11 mouse cellular contexts compared by ENCODE assay signal in the genomic region with DNA sequence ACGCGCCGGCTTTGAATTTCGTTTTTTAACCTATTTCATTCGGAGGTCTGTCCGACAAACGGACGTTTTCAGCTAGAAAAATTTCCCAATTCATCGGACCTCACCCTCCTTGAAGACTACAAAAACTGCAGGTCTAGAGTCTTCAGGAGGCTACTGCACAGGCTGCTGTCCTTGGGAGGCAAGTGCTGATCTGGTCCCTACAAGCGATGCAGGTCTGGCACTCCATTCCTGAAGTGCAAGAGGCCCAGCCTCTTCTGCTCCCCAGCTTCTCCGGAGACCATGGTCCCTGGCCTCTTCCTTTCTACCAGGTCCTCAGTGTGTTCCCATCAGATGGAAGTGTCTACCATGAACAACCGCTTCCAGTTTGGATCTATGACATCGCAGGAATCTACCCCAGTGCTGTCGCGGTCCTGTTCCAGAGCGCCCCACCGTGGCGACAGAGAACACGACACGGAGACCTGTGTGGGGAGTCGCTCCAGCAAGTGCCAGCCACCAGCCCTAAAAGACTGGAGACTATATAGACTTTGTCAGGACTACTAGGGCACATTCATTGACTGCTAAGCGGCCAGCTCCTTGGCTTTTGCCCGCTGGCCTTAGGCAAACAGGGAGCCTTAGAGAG. TPM values are rescaled to one million over a fixed set of nuclear protein-coding genes. Genes with fewer than 3 reads are reported as not detected.
DNase-seq lines count a peak whose midpoint lies in the region; ATAC-seq and TF ChIP-seq lines count a peak whose summit lies in the region.
"Not testable (repeated sequence)": the region's sequence is repeated elsewhere in the genome, so short reads cannot be mapped to it uniquely, and the experiment has no call there.
"Had no signal": no experiment of that assay in that cellular context is flagged by ENCODE, and none has a peak within 500 bp of the region (broad histone marks: within the 10 kb centered on the region; RNA-seq: fewer than 3 reads in every experiment).

No protein-coding gene starts in this region.

- H3K27me3 ChIP-seq in heart, postnatal 0 days (ENCODE audit: control insufficient read depth, insufficient read depth, low read length), result not testable (repeated sequence)
- peaks cover 19% of the 10 kb centered on the region for H3K27me3 ChIP-seq in limb, embryonic 10.5 days (ENCODE audit: low read depth, poor library complexity, severe bottlenecking)
- peaks cover 14% of the 10 kb centered on the region for H3K27me3 ChIP-seq in midbrain, embryonic 10.5 days (ENCODE audit: low read depth, poor library complexity, severe bottlenecking)

- H3K9ac ChIP-seq in heart, postnatal 0 days (replicated peaks; ENCODE audit: low read depth, low read length), result not testable (repeated sequence)

- not testable (repeated sequence) for H3K9me3 ChIP-seq in heart, postnatal 0 days (replicated peaks; ENCODE audit: control insufficient read depth, low read length); limb, embryonic 10.5 days (replicated peaks); midbrain, embryonic 10.5 days (replicated peaks)

- H3K27ac ChIP-seq in bone marrow macrophage, adult 2 months (ENCODE audit: insufficient read depth, low read depth, low read length); heart, postnatal 0 days (ENCODE audit: low read depth); limb, embryonic 10.5 days; midbrain, embryonic 10.5 days (replicated peaks): not testable (repeated sequence)

- peak; percentile 66 for ATAC-seq in CD4-positive, CD25-positive, alpha-beta regulatory T cell, adult 4 months
- not testable (repeated sequence) for ATAC-seq in heart, postnatal 0 days (ENCODE audit: insufficient read depth, low read depth)

- TF ChIP-seq POLR2A in bone marrow macrophage, adult 2 months (IDR thresholded peaks at IDR 0.05; ENCODE audit: borderline replicate concordance, low read depth, low read length), result not testable (repeated sequence)

- TF ChIP-seq CTCF in bone marrow macrophage, adult 2 months (IDR thresholded peaks at IDR 0.05; ENCODE audit: low read depth, low read length), result peak; percentile 20; the same call in 1 of the 2 replicates
- not testable (repeated sequence) for TF ChIP-seq CTCF in heart, postnatal 0 days (IDR thresholded peaks at IDR 0.05; ENCODE audit: low read depth)

- WGBS in heart, postnatal 0 days, result 8% methylated on average over 14 of the region's 23 CpGs
- WGBS in limb, embryonic 10.5 days, result 6% methylated on average over 14 of the region's 23 CpGs
- whole genome bisulfite sequencing in midbrain, embryonic 10.5 days, result 3% methylated on average over 14 of the region's 23 CpGs

- H3K4me3 ChIP-seq in bone marrow macrophage, adult 2 months (ENCODE audit: insufficient read depth, low read length), result peak overlapping the region; percentile 30; the same call in 1 of the 2 replicates
- not testable (repeated sequence) for H3K4me3 ChIP-seq in heart, postnatal 0 days (ENCODE audit: low read depth, low read length); limb, embryonic 10.5 days
- H3K4me3 ChIP-seq in midbrain, embryonic 10.5 days, result peak overlapping the region; percentile 28; the same call in 1 of the 2 replicates

- H3K4me2 ChIP-seq in heart, postnatal 0 days (ENCODE audit: low read depth, low read length), result not testable (repeated sequence)

- not testable (repeated sequence) for TF ChIP-seq EP300 in heart, postnatal 0 days (IDR thresholded peaks at IDR 0.05; ENCODE audit: low read depth)

- not testable (repeated sequence) for H3K4me1 ChIP-seq in bone marrow macrophage, adult 2 months (ENCODE audit: control insufficient read depth, insufficient read depth, low read length); heart, postnatal 0 days (ENCODE audit: control insufficient read depth, insufficient read depth); limb, embryonic 10.5 days; midbrain, embryonic 10.5 days

- DNase-seq in embryo, embryonic 11.5 days (ENCODE audit: low read depth, low spot score), result peak; percentile 19
- peak; percentile 4 for DNase-seq in heart, postnatal 0 days (ENCODE audit: low spot score)
- DNase-seq in kidney, adult 8-10 months, result peak; percentile 9 to 11
- peak; percentile 55 for DNase-seq in limb, embryonic 10.5 days (ENCODE audit: low spot score)
- DNase-seq in midbrain, embryonic 10.5 days (ENCODE audit: low spot score), result peak; percentile 67
- peak; percentile 27 to 55 for DNase-seq in right cerebral cortex, postnatal 10 days (ENCODE audit: low spot score in 2 of 2)

- not testable (repeated sequence) for H3K36me3 ChIP-seq in heart, postnatal 0 days (replicated peaks; ENCODE audit: control insufficient read depth, insufficient read depth, low read length); limb, embryonic 10.5 days; midbrain, embryonic 10.5 days

RNA-seq across cellular contexts. Expression of gene D13Ertd608e, which starts 2.0 kb away (rescaled TPM):
- polyA plus RNA-seq in CD4-positive, CD25-positive, alpha-beta regulatory T cell, adult 4 months (2017; shearing (Covaris generic)), result not detected
- polyA plus RNA-seq in bone marrow macrophage, adult 2 months (2012; ENCODE audit: insufficient read depth, insufficient read length, missing spikeins), result not detected in 2 replicates
- not detected in 2 replicates for total RNA-seq in heart, postnatal 0 days (2014; rRNA removed; ENCODE audit: low replicate concordance)
- polyA plus RNA-seq in heart, postnatal 0 days (2015; fragmentation: Nextera tagmentation; extraction: Ambion mirVana), result not detected in 2 replicates
- polyA plus RNA-seq in limb, embryonic 10.5 days (2016; fragmentation: Nextera tagmentation; extraction: Ambion mirVana), result not detected in 2 replicates
- not detected in 2 replicates for polyA plus RNA-seq in midbrain, embryonic 10.5 days (2016; fragmentation: Nextera tagmentation; extraction: Ambion mirVana)
- polyA plus RNA-seq: embryonic facial prominence, embryonic 13.5 days; gonadal fat pad, adult 2 months had no signal

RNA-seq across cellular contexts. Expression of gene AF067063, which starts 7.8 kb away (rescaled TPM):
- polyA plus RNA-seq in CD4-positive, CD25-positive, alpha-beta regulatory T cell, adult 4 months (2017; shearing (Covaris generic)), result not detected
- not detected in 2 replicates for polyA plus RNA-seq in bone marrow macrophage, adult 2 months (2012; ENCODE audit: insufficient read depth, insufficient read length, missing spikeins)
- total RNA-seq in heart, postnatal 0 days (2014; rRNA removed; ENCODE audit: low replicate concordance), result not detected in 2 replicates
- polyA plus RNA-seq in heart, postnatal 0 days (2015; fragmentation: Nextera tagmentation; extraction: Ambion mirVana), result not detected in 2 replicates
- not detected in 2 replicates for polyA plus RNA-seq in limb, embryonic 10.5 days (2016; fragmentation: Nextera tagmentation; extraction: Ambion mirVana)
- polyA plus RNA-seq in midbrain, embryonic 10.5 days (2016; fragmentation: Nextera tagmentation; extraction: Ambion mirVana), result not detected in 2 replicates
- total RNA-seq: left cerebral cortex, adult 8-10 months had no signal
- polyA plus RNA-seq: embryonic facial prominence, embryonic 13.5 days; gonadal fat pad, adult 2 months had no signal

RNA-seq across cellular contexts. Expression of gene Zfp131, which starts 47.1 kb away (rescaled TPM):
- 10 to 100 TPM; 26.1 to 29.2 TPM for polyA plus RNA-seq in CD4-positive, CD25-positive, alpha-beta regulatory T cell, adult 4 months (2017; shearing (Covaris generic))
- 17.6 and 18.6 TPM in 2 replicates for polyA plus RNA-seq in bone marrow macrophage, adult 2 months (2012; ENCODE audit: insufficient read depth, insufficient read length, missing spikeins)
- total RNA-seq in heart, postnatal 0 days (2014; rRNA removed; ENCODE audit: low replicate concordance), result 21.2 and 24.2 TPM in 2 replicates
- polyA plus RNA-seq in heart, postnatal 0 days (2015; fragmentation: Nextera tagmentation; extraction: Ambion mirVana), result 13.6 and 15.5 TPM in 2 replicates
- polyA plus RNA-seq in limb, embryonic 10.5 days (2016; fragmentation: Nextera tagmentation; extraction: Ambion mirVana), result 41.6 and 45.1 TPM in 2 replicates
- polyA plus RNA-seq in midbrain, embryonic 10.5 days (2016; fragmentation: Nextera tagmentation; extraction: Ambion mirVana), result 40.6 and 42.1 TPM in 2 replicates

RNA-seq across cellular contexts. Expression of gene Tcstv1, which starts 56.8 kb away (rescaled TPM):
- polyA plus RNA-seq in CD4-positive, CD25-positive, alpha-beta regulatory T cell, adult 4 months (2017; shearing (Covaris generic)), result not detected
- polyA plus RNA-seq in bone marrow macrophage, adult 2 months (2012; ENCODE audit: insufficient read depth, insufficient read length, missing spikeins), result not detected in 2 replicates
- total RNA-seq in heart, postnatal 0 days (2014; rRNA removed; ENCODE audit: low replicate concordance), result not detected in 2 replicates
- not detected in 2 replicates for polyA plus RNA-seq in heart, postnatal 0 days (2015; fragmentation: Nextera tagmentation; extraction: Ambion mirVana)
- not detected in 2 replicates for polyA plus RNA-seq in limb, embryonic 10.5 days (2016; fragmentation: Nextera tagmentation; extraction: Ambion mirVana)
- not detected in 2 replicates for polyA plus RNA-seq in midbrain, embryonic 10.5 days (2016; fragmentation: Nextera tagmentation; extraction: Ambion mirVana)
- total RNA-seq: left cerebral cortex, adult 8-10 months had no signal
- polyA plus RNA-seq: embryonic facial prominence, embryonic 13.5 days; gonadal fat pad, adult 2 months had no signal

Comparison
In these comparisons a context has a peak if more than half of its experiments do, and no peak if none do; other contexts are left out.
1. DNase-seq: peak in every context shown above with its lines; median percentile 67 in midbrain, embryonic 10.5 days; 55 in limb, embryonic 10.5 days; 41 in right cerebral cortex, postnatal 10 days; 19 in embryo, embryonic 11.5 days; 10 in kidney, adult 8-10 months; 4 in heart, postnatal 0 days.